Mouse (Mus musculus) kidney, adult 11 months (tissue): ENCODE results near the gene Tef.

Source experiments
- DNase-seq: peaks from one replicate; pipeline ENCODE4 v3.0.0; 2022

The Tef gene

GRCm38 (mm10) chr15:81853081-81853480 is 50.9 kb downstream of the Tef start:
- DNase-seq = peak; percentile 59

- peak; percentile 92 for DNase-seq
Observed at GRCm38 (mm10) chr15:81856030-81856790, 54.0 kb downstream of the Tef start.

DNA sequence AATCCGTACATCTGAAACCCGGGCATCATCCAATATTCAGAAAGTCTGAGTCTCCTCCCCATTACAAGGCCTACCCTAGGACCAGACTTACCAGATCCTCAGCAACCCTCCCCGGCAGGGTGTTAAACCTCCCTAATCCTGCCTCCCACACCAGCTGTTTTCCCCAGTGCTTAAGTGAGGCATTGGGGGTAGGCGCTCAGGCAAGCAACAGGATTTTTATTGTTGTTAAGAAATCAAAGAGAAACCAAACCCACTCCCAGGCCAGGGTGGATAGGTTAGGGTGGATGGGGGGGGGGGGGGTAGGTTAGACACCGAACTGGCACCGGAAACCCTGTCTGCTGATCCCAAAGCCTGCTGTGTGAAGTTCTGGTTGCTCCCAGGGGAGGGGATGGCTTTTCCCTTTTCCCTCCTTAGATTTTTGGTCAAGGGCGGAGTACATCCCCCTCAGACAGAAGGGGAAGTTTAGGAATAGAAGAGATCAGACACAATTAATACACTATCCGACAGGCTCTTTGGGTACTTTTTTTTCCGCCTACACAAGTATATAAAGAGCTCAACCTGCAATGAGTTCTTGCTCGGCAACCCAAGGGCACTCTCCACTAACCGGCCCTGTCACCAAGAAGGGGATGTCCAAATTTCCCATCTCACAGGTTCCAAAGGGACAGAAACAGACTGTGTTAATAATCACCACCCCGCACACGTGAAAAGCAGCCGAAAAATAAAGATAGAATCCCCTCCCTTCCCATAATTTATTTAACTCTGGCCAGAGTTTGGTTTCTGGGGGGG is 54.9 kb downstream of the Tef start:
- no peak for DNase-seq

DNA sequence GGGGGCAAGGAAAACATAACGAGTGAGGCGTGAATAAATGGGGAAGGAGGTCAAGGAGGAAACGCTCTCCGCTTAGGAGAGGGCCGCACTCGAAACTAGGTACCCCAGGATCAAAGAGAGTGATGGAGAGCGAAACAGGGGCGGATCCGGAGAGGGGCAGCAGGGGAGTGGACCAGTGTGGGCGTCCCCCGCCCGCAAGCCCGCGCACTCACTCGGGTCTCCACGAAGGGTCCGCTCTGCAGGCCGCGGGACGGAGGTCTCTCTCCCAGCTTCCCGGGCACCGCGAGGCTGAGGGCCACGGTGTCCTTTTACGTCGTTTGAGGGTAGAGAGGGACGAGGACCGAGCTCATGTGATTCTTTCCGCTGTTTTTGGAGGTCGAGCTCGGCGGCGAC is 55.5 kb downstream of the Tef start:
- no peak for DNase-seq

GRCm38 (mm10) chr15:81858138-81858516 is 55.9 kb downstream of the Tef start:
- DNase-seq = peak; percentile 92

- peak; percentile 76 for DNase-seq
Observed at GRCm38 (mm10) chr15:81858517-81859329, 56.5 kb downstream of the Tef start, which contains the start of gene Tob2. Gene Tob2 (minus strand): TSS chr15:81858796.

GRCm38 (mm10) chr15:81859330-81860255 is 57.4 kb downstream of the Tef start:
- DNase-seq = peak; percentile 95

GRCm38 (mm10) chr15:81860471-81861135 is 58.4 kb downstream of the Tef start:
- DNase-seq = no peak

DNA sequence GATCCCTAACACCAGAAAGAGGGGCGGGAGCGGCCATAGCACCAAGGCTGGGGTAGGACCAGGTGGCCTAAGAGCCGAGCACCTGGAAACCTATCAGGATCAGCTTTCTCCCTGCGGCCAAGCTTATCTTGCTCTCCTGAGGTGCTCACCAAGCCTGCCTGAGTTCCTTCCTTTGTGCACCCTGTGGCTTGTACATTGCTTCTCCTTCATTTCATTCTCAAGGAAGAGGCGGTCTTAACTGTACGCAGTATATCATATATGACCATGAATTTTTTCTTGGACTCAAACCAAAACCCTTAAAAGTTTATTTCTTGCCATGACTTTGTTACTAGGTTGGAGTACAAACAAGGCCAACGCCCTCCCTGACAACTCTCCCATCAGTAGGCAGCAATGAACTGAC is 62.0 kb downstream of the Tef start:
- no peak for DNase-seq

DNA sequence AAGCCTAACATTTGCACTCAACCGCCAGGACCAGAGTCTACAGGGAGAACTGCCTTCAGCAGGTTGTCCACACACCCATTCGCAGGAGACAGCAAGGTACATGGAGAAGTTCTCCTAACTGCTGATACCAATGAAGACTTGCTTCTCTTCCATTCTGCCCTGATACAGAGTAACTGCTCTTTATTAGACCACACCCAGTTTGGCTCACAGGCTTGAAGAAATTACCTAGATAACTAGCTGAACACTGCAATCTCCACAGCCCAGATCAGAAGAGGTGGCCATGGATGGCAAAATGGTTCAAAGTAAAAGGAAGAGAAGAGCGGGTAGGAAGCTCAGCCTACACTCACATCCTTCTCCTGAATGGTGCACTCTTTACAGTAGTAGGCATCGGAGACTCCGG is 67.8 kb downstream of the Tef start:
- DNase-seq = no peak

- peak; percentile 86 for DNase-seq
Observed at GRCm38 (mm10) chr15:81871604-81872261, 69.5 kb downstream of the Tef start, which contains the start of gene Phf5a. Gene Phf5a (minus strand): TSS chr15:81871911.

- peak; percentile 99 for DNase-seq
Observed at GRCm38 (mm10) chr15:81872262-81873136, 70.3 kb downstream of the Tef start, which contains the start of gene Aco2. Gene Aco2 (plus strand): TSS chr15:81872309.
